Mouse (Mus musculus): ENCODE data around the gene Gm12166.
A peak's percentile ranks its signal among the peaks of the same experiment; 100 is the strongest.

Gene Gm12166

GRCm38 (mm10) chr11:46016061-46016460 lies 36.1 kb downstream of the Gm12166 start:
- DNase-seq (ENCODE audit: extremely low spot score) = peak; percentile 70
